Mouse (Mus musculus): ENCODE data around the gene Plekhg3.

Gene Plekhg3

GRCm38 (mm10) chr12:76523654-76524053, 7.0 kb upstream of the Plekhg3 start:
- in situ Hi-C loops (cut with MboI; ENCODE audit: unreplicated experiment in 2 of 2), result no loop called here

GRCm38 (mm10) chr12:76524915-76525314, 5.8 kb upstream of the Plekhg3 start:
- in situ Hi-C loops (cut with MboI; ENCODE audit: unreplicated experiment in 2 of 2), result no loop called here

- in situ Hi-C loops (cut with MboI; ENCODE audit: unreplicated experiment in 2 of 2), result no loop called here
These were observed 3.3 kb upstream of the Plekhg3 start for GRCm38 (mm10) chr12:76527245-76527881.

GRCm38 (mm10) chr12:76528766-76529165, 1.9 kb upstream of the Plekhg3 start:
- in situ Hi-C loops (cut with MboI; ENCODE audit: unreplicated experiment in 2 of 2), result no loop called here

GRCm38 (mm10) chr12:76531986-76532925, 1.6 kb downstream of the Plekhg3 start:
- in situ Hi-C loops (cut with MboI; ENCODE audit: unreplicated experiment in 2 of 2), result no loop called here

- in situ Hi-C loops (cut with MboI; ENCODE audit: unreplicated experiment in 2 of 2), result no loop called here
These were observed 2.3 kb downstream of the Plekhg3 start for GRCm38 (mm10) chr12:76532926-76533376.

- in situ Hi-C loops (cut with MboI; ENCODE audit: unreplicated experiment in 2 of 2), result no loop called here
These were observed 2.9 kb downstream of the Plekhg3 start for GRCm38 (mm10) chr12:76533377-76534222.

GRCm38 (mm10) chr12:76534233-76534632, 3.5 kb downstream of the Plekhg3 start:
- in situ Hi-C loops (cut with MboI; ENCODE audit: unreplicated experiment in 2 of 2), result no loop called here

GRCm38 (mm10) chr12:76534641-76535283, 4.1 kb downstream of the Plekhg3 start:
- in situ Hi-C loops (cut with MboI; ENCODE audit: unreplicated experiment in 2 of 2), result no loop called here

- in situ Hi-C loops (cut with MboI; ENCODE audit: unreplicated experiment in 2 of 2), result no loop called here
These were observed 4.8 kb downstream of the Plekhg3 start for GRCm38 (mm10) chr12:76535471-76535900.

- in situ Hi-C loops (cut with MboI; ENCODE audit: unreplicated experiment in 2 of 2), result no loop called here
These were observed 6.0 kb downstream of the Plekhg3 start for GRCm38 (mm10) chr12:76536591-76537153.

- in situ Hi-C loops (cut with MboI; ENCODE audit: unreplicated experiment in 2 of 2), result no loop called here
These were observed 6.7 kb downstream of the Plekhg3 start for GRCm38 (mm10) chr12:76537434-76537833.

GRCm38 (mm10) chr12:76540169-76540568, 9.5 kb downstream of the Plekhg3 start:
- in situ Hi-C loops (cut with MboI; ENCODE audit: unreplicated experiment in 2 of 2), result no loop called here

GRCm38 (mm10) chr12:76540701-76541221, 10.1 kb downstream of the Plekhg3 start:
- in situ Hi-C loops (cut with MboI; ENCODE audit: unreplicated experiment in 2 of 2), result no loop called here

GRCm38 (mm10) chr12:76541475-76541874, 10.8 kb downstream of the Plekhg3 start:
- in situ Hi-C loops (cut with MboI; ENCODE audit: unreplicated experiment in 2 of 2), result no loop called here

- in situ Hi-C loops (cut with MboI; ENCODE audit: unreplicated experiment in 2 of 2), result no loop called here
These were observed 11.2 kb downstream of the Plekhg3 start for GRCm38 (mm10) chr12:76541879-76542278.

- in situ Hi-C loops (cut with MboI; ENCODE audit: unreplicated experiment in 2 of 2), result no loop called here
These were observed 15.2 kb downstream of the Plekhg3 start for GRCm38 (mm10) chr12:76545786-76546370.

GRCm38 (mm10) chr12:76546383-76547276, 15.9 kb downstream of the Plekhg3 start:
- in situ Hi-C loops (cut with MboI; ENCODE audit: unreplicated experiment in 2 of 2), result no loop called here

All from v-Abl transformed pro-B cells (cell line).